ENCODE assay signal across 22 mouse cellular contexts in the genomic region with DNA sequence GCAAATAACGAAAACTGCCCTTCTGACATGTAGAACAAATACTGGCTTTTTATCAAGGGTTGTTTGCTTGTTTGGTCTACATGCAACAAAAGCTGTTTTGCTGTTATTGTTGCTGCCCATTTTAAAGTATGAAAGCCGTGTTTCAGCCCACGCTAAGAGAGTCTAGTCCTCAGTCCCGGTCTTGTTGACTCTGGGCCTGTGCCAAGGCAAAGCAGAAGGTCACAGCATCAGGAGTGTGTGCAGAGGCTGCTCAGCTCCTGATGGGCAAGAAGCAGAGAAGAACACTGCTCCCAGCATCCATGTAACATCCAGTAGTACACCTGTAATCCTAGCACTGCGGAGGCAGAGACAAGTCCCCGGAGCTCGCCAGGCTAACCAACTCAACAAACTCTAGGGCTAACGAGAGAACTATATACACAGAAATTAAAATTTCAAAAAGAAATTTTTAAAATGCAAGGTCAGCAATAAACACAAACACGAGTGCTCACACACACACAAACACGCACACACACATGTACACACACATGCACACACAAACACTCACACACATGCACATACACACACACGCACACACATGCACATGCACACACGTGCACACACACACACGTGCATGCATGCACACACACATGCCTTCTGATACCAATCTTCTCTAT. TPM values are rescaled to one million over a fixed set of nuclear protein-coding genes. Genes with fewer than 3 reads are reported as not detected.
DNase-seq lines count a peak whose midpoint lies in the region; ATAC-seq and TF ChIP-seq lines count a peak whose summit lies in the region.
"Had no signal": no experiment of that assay in that cellular context is flagged by ENCODE, and none has a peak within 500 bp of the region (broad histone marks: within the 10 kb centered on the region; RNA-seq: fewer than 3 reads in every experiment).

No protein-coding gene starts in this region.

- no peak overlapping the region for H3K4me2 ChIP-seq in liver, embryonic 16.5 days (ENCODE audit: low read depth, low read length)
- no peak overlapping the region for H3K4me2 ChIP-seq in liver, embryonic 11.5 days
- H3K4me2 ChIP-seq: hindbrain, embryonic 12.5 days; kidney, embryonic 15.5 days; limb, embryonic 13.5 days; midbrain, embryonic 12.5 days; stomach, embryonic 15.5 days had no signal

- H3K36me3 ChIP-seq in liver, embryonic 16.5 days (ENCODE audit: control insufficient read depth, insufficient read depth), result no peaks in the 10 kb centered on the region
- H3K36me3 ChIP-seq in liver, embryonic 11.5 days (ENCODE audit: control insufficient read depth, insufficient read depth, low read length), result no peaks in the 10 kb centered on the region
- no peaks in the 10 kb centered on the region for H3K36me3 ChIP-seq in thymus, adult 2 months (ENCODE audit: control insufficient read depth, insufficient read depth, low read length)
- H3K36me3 ChIP-seq: heart, embryonic 10.5 days; hindbrain, embryonic 12.5 days; kidney, embryonic 15.5 days; limb, embryonic 13.5 days; midbrain, embryonic 12.5 days; stomach, embryonic 15.5 days had no signal

- ATAC-seq in liver, embryonic 16.5 days (ENCODE audit: low read depth), result peak; percentile 41; the same call in 1 of the 2 replicates
- no peak for ATAC-seq in liver, embryonic 11.5 days (replicated peaks; ENCODE audit: low FRiP score)
- ATAC-seq in monocyte, adult 5-6 weeks (replicated peaks; ENCODE audit: insufficient number of reproducible peaks, low FRiP score, low TSS enrichment, poor library complexity, severe bottlenecking), result no peak
- ATAC-seq: forebrain, embryonic 14.5 days; inflammation-experienced regulatory T-cells, adult 6 months had no signal

- WGBS in liver, embryonic 16.5 days (ENCODE audit: insufficient replicate concordance), result 68% methylated on average over 13 of the region's 13 CpGs
- WGBS in liver, embryonic 11.5 days, result 87% methylated on average over 13 of the region's 13 CpGs
- WGBS in thymus, adult 2 months, result 96% methylated on average over 13 of the region's 13 CpGs

- H3K9ac ChIP-seq in liver, embryonic 16.5 days (ENCODE audit: low read depth, low read length), result no peak overlapping the region
- no peak overlapping the region for H3K9ac ChIP-seq in liver, embryonic 11.5 days (ENCODE audit: low read depth, low read length)
- H3K9ac ChIP-seq: hindbrain, embryonic 12.5 days; kidney, embryonic 15.5 days; limb, embryonic 13.5 days; midbrain, embryonic 12.5 days; stomach, embryonic 15.5 days had no signal

- TF ChIP-seq CTCF in thymus, adult 2 months (IDR thresholded peaks at IDR 0.05; ENCODE audit: borderline replicate concordance, control insufficient read depth, extremely low read depth, insufficient read depth, low read length, poor library complexity), result no peak

- no peak for DNase-seq in liver, embryonic 11.5 days (ENCODE audit: low spot score)
- peak; percentile 56 for DNase-seq in ovary, postnatal 36 days (ENCODE audit: low spot score)
- no peak for DNase-seq in ovary, postnatal 14 days (ENCODE audit: low spot score)
- DNase-seq in adrenal gland, adult 8-10 months, result peak; percentile 57
- DNase-seq in thymus, adult 2 months, result no peak
- DNase-seq: cerebellum, adult 11 months; heart, postnatal 10 days; thymus, postnatal 14 days had no signal

- no peak overlapping the region for H3K27ac ChIP-seq in liver, embryonic 16.5 days (ENCODE audit: low read length)
- H3K27ac ChIP-seq in liver, embryonic 11.5 days (ENCODE audit: low read depth, low read length), result no peak overlapping the region
- no peak overlapping the region for H3K27ac ChIP-seq in thymus, adult 2 months (ENCODE audit: control insufficient read depth, insufficient read depth, low read length)
- H3K27ac ChIP-seq: heart, embryonic 10.5 days; hindbrain, embryonic 12.5 days; kidney, embryonic 15.5 days; left cerebral cortex, adult 2 months; limb, embryonic 13.5 days; midbrain, embryonic 12.5 days; stomach, embryonic 15.5 days had no signal

- no peaks in the 10 kb centered on the region for H3K4me1 ChIP-seq in liver, embryonic 16.5 days (ENCODE audit: control insufficient read depth, low read depth, low read length)
- no peaks in the 10 kb centered on the region for H3K4me1 ChIP-seq in liver, embryonic 11.5 days (replicated peaks; ENCODE audit: control insufficient read depth, insufficient read depth, low read length)
- H3K4me1 ChIP-seq in thymus, adult 2 months (replicated peaks; ENCODE audit: control insufficient read depth, insufficient read depth, low read length), result no peaks in the 10 kb centered on the region

- H3K4me3 ChIP-seq in liver, embryonic 16.5 days (ENCODE audit: low read depth, low read length), result no peak overlapping the region
- no peak overlapping the region for H3K4me3 ChIP-seq in liver, embryonic 11.5 days (ENCODE audit: low read depth, low read length)
- no peak overlapping the region for H3K4me3 ChIP-seq in thymus, adult 2 months (ENCODE audit: control insufficient read depth, insufficient read depth, low read length)
- H3K4me3 ChIP-seq: erythroblast, embryonic 14.5 days; heart, embryonic 10.5 days; hindbrain, embryonic 12.5 days; kidney, embryonic 15.5 days; left cerebral cortex, adult 2 months; limb, embryonic 13.5 days; midbrain, embryonic 12.5 days; stomach, embryonic 15.5 days had no signal

- no peaks in the 10 kb centered on the region for H3K9me3 ChIP-seq in liver, embryonic 16.5 days (replicated peaks; ENCODE audit: control insufficient read depth, low read length)
- no peaks in the 10 kb centered on the region for H3K9me3 ChIP-seq in liver, embryonic 11.5 days (ENCODE audit: control insufficient read depth, low read length)
- H3K9me3 ChIP-seq: heart, embryonic 10.5 days; hindbrain, embryonic 12.5 days; kidney, embryonic 15.5 days; limb, embryonic 13.5 days; midbrain, embryonic 12.5 days; stomach, embryonic 15.5 days had no signal

- TF ChIP-seq POLR2A in thymus, adult 2 months (IDR thresholded peaks at IDR 0.05; ENCODE audit: control insufficient read depth, extremely low read depth, insufficient read depth, low read length, poor library complexity), result no peak

- no peaks in the 10 kb centered on the region for H3K27me3 ChIP-seq in liver, embryonic 16.5 days (ENCODE audit: control insufficient read depth, insufficient read depth, low read depth, low read length)
- no peaks in the 10 kb centered on the region for H3K27me3 ChIP-seq in liver, embryonic 11.5 days (replicated peaks; ENCODE audit: control insufficient read depth, insufficient read depth, low read length)
- no peaks in the 10 kb centered on the region for H3K27me3 ChIP-seq in thymus, adult 2 months (ENCODE audit: control insufficient read depth, insufficient read depth, low read length)
- H3K27me3 ChIP-seq: hindbrain, embryonic 12.5 days; limb, embryonic 13.5 days; stomach, embryonic 15.5 days had no signal

RNA-seq across cellular contexts. Expression of gene Fgf18, which starts 43.8 kb away (rescaled TPM):
- 0.15 TPM in 2 replicates for polyA plus RNA-seq in liver, embryonic 16.5 days (2015; fragmentation: Nextera tagmentation; extraction: Ambion mirVana)
- polyA plus RNA-seq in liver, embryonic 11.5 days (2014; fragmentation: Nextera tagmentation; extraction: Ambion mirVana), result 0.56 and 0.90 TPM in 2 replicates
- total RNA-seq in adrenal gland, adult 8-10 months (2022), result 1 to 10 TPM in 2 of 4 experiments, under 1 TPM in 2; 0.62 to 3.5 (median 1.5) TPM
- not detected in 3 replicates for total RNA-seq in monocyte, adult 5-6 weeks (2017)
- polyA plus RNA-seq in thymus, adult 2 months (2012; rRNA removed), result 0.15 and 0.23 TPM in 2 replicates
- total RNA-seq: common myeloid progenitor, adult 5-6 weeks; neutrophil, adult 5-6 weeks had no signal
- polyA plus RNA-seq: erythroblast, embryonic 14.5 days; inflammation-experienced regulatory T-cells, adult 6 months had no signal

RNA-seq across cellular contexts. Expression of gene Npm1, which starts 59.6 kb away (rescaled TPM):
- polyA plus RNA-seq in liver, embryonic 16.5 days (2015; fragmentation: Nextera tagmentation; extraction: Ambion mirVana), result 289 and 351 TPM in 2 replicates
- 1,827 and 1,921 TPM in 2 replicates for polyA plus RNA-seq in liver, embryonic 11.5 days (2014; fragmentation: Nextera tagmentation; extraction: Ambion mirVana)
- total RNA-seq in adrenal gland, adult 8-10 months (2022), result 100 to 1,000 TPM; 269 to 308 (median 290) TPM
- 743 to 848 TPM (median 840 TPM) in 3 replicates for total RNA-seq in monocyte, adult 5-6 weeks (2017)
- 166 and 186 TPM in 2 replicates for polyA plus RNA-seq in thymus, adult 2 months (2012; rRNA removed)

Comparison
In these comparisons a context has a peak if more than half of its experiments do, and no peak if none do; other contexts are left out.
1. DNase-seq: peak in ovary, postnatal 36 days (single experiment) and adrenal gland, adult 8-10 months (single experiment); none in liver, embryonic 11.5 days (single experiment), ovary, postnatal 14 days (single experiment) and thymus, adult 2 months (single experiment).